Mouse (Mus musculus) forebrain, postnatal 0 days (tissue): ENCODE data around the gene Prex1. TPM values are rescaled to one million over a fixed set of nuclear protein-coding genes. Genes with fewer than 3 reads are reported as not detected.

Experiments used
- ATAC-seq: fragments of 200-750 bp; cut with Nextera tagmentation; 2 replicates; pipeline ENCODE4 v1.8.0; 2017; ENCODE audit warnings: mild to moderate bottlenecking, moderate library complexity
- DNase-seq: peaks from one replicate; pipeline ENCODE4 v3.0.0-alpha.2; 2015
- H3K27ac ChIP-seq: fragments of 300-500 bp; sonication (generic); 2 replicates; pipeline ENCODE4 v1.5.1; 2014; ENCODE audit warnings: low read depth, mild to moderate bottlenecking, antibody characterized with exemption, low read length, moderate library complexity, mixed read lengths
- H3K27me3 ChIP-seq: fragments of 300-500 bp; sonication (generic); 2 replicates; pipeline ENCODE4 v1.6.1; 2014; ENCODE audit warnings: mild to moderate bottlenecking, low read length, mixed read lengths; ENCODE audit not compliant: insufficient read depth
- H3K36me3 ChIP-seq: fragments of 300-500 bp; sonication (generic); 2 replicates; pipeline ENCODE4 v1.6.1; 2014; ENCODE audit warnings: mild to moderate bottlenecking, moderate library complexity; ENCODE audit not compliant: insufficient read depth
- H3K4me1 ChIP-seq: fragments of 300-500 bp; sonication (generic); 2 replicates; pipeline ENCODE4 v1.6.1; 2014; ENCODE audit warnings: antibody characterized with exemption; ENCODE audit not compliant: insufficient read depth
- H3K4me2 ChIP-seq: fragments of 300-500 bp; sonication (generic); 2 replicates; pipeline ENCODE4 v1.6.1; 2014; ENCODE audit warnings: low read depth, mild to moderate bottlenecking, moderate library complexity
- H3K4me3 ChIP-seq: fragments of 300-500 bp; sonication (generic); 2 replicates; pipeline ENCODE4 v1.5.1; 2014; ENCODE audit warnings: low read depth, low read length, mixed read lengths
- H3K9ac ChIP-seq: fragments of 300-500 bp; sonication (generic); 2 replicates; pipeline ENCODE4 v1.6.1; 2014; ENCODE audit warnings: mild to moderate bottlenecking
- H3K9me3 ChIP-seq: fragments of 300-500 bp; sonication (generic); 2 replicates; pipeline ENCODE4 v1.6.1; 2016; ENCODE audit warnings: low read length
- CTCF ChIP-seq: sonication (generic); IDR thresholded peaks from 2 replicates; pipeline ENCODE4 v1.5.1; 2016; ENCODE audit warnings: antibody characterized with exemption, control low read depth, low read depth
- WGBS: fragments of 180-500 bp; shearing (Covaris S2); extraction: QIAGEN DNeasy Blood & Tissue Kit; methylation state at CpG from one replicate; pipeline ENCODE4 v1.1.7; 2014; 5-methylcytosine and 5-hydroxymethylcytosine counted together
- polyA plus RNA-seq: library from polyadenylated mRNA; unstranded; fragments of >200 nt; fragmentation: Nextera tagmentation; extraction: Ambion mirVana; gene quantifications from 2 replicates; pipeline ENCODE4 v1.2.1, GENCODE M21; 2015
- total RNA-seq: library from RNA; depleted of rRNA; stranded (reverse); fragments of >200 nt; gene quantifications from 2 replicates; pipeline ENCODE4 v1.2.3, GENCODE M21; 2014

Prex1 gene
- total and polyA plus RNA-seq, 2 experiments from 2014 or later, result 17.5 to 31.3 TPM

- H3K27me3 ChIP-seq, result no peaks in the 10 kb centered on the region
- no peak overlapping the region for H3K4me3 ChIP-seq
- H3K27ac ChIP-seq, result no peak overlapping the region
- H3K9ac ChIP-seq, result no peak overlapping the region
- no peaks in the 10 kb centered on the region for H3K4me1 ChIP-seq
- no peak for DNase-seq
- ATAC-seq, result no peak; the same call in 1 of the 2 replicates
- H3K36me3 ChIP-seq, result no peaks in the 10 kb centered on the region
- TF ChIP-seq CTCF, result no peak
- H3K9me3 ChIP-seq, result no peaks in the 10 kb centered on the region
- 27% methylated on average over 8 of the region's 8 CpGs for WGBS
- H3K4me2 ChIP-seq, result no peak overlapping the region
Measured at GRCm38 (mm10) chr2:166608509-166608908, 105.1 kb downstream of the Prex1 start.

- no peak for TF ChIP-seq CTCF
- H3K27ac ChIP-seq, result no peak overlapping the region
- 87% methylated on average over 17 of the region's 17 CpGs for WGBS
Measured at GRCm38 (mm10) chr2:166606481-166607245, 107.0 kb downstream of the Prex1 start.

GRCm38 (mm10) chr2:166606053-166606452 lies 107.6 kb downstream of the Prex1 start:
- no peak; the same call in 1 of the 2 replicates for TF ChIP-seq CTCF
- ATAC-seq (no peak), DNase-seq (no peak)
- Histone ChIP-seq H3K27me3 (no peaks in the 10 kb centered on the region), H3K4me1 (no peaks in the 10 kb centered on the region), H3K9ac (no peak overlapping the region), H3K4me2 (no peak overlapping the region), H3K4me3 (no peak overlapping the region), H3K9me3 (no peaks in the 10 kb centered on the region), H3K27ac (no peak overlapping the region), H3K36me3 (peaks cover 4% of the 10 kb centered on the region; the same call in 1 of the 2 replicates)
- WGBS, result 71% methylated on average over 6 of the region's 6 CpGs

More at GRCm38 (mm10) chr2:166606481-166607245, 107.0 kb downstream of the Prex1 start:
- Histone ChIP-seq H3K4me1 (no peaks in the 10 kb centered on the region), H3K4me2 (no peak overlapping the region), H3K4me3 (no peak overlapping the region), H3K9me3 (no peaks in the 10 kb centered on the region), H3K27me3 (no peaks in the 10 kb centered on the region), H3K9ac (no peak overlapping the region), H3K36me3 (no peaks in the 10 kb centered on the region)
- no peak for ATAC-seq
- no peak for DNase-seq

GRCm38 (mm10) chr2:166605164-166605831 lies 108.3 kb downstream of the Prex1 start:
- no peak for ATAC-seq
- DNase-seq, result no peak
- TF ChIP-seq CTCF, result peak; percentile 1; the same call in 1 of the 2 replicates
- peaks cover 7% of the 10 kb centered on the region; the same call in 1 of the 2 replicates for H3K36me3 ChIP-seq
- no peak overlapping the region for H3K27ac ChIP-seq
- WGBS, result 86% methylated on average over 12 of the region's 12 CpGs
- no peaks in the 10 kb centered on the region for H3K4me1 ChIP-seq
- no peaks in the 10 kb centered on the region for H3K27me3 ChIP-seq
- H3K4me3 ChIP-seq, result no peak overlapping the region
- no peak overlapping the region for H3K9ac ChIP-seq
- H3K9me3 ChIP-seq, result no peaks in the 10 kb centered on the region
- no peak overlapping the region for H3K4me2 ChIP-seq

- ATAC-seq (no peak), DNase-seq (no peak)
- peaks cover 9% of the 10 kb centered on the region; the same call in 1 of the 2 replicates for H3K36me3 ChIP-seq
- no peaks in the 10 kb centered on the region for H3K9me3 ChIP-seq
- no peak for TF ChIP-seq CTCF
- no peaks in the 10 kb centered on the region for H3K27me3 ChIP-seq
- no peaks in the 10 kb centered on the region for H3K4me1 ChIP-seq
- H3K4me2 ChIP-seq, result no peak overlapping the region
- no peak overlapping the region for H3K4me3 ChIP-seq
- H3K27ac ChIP-seq, result no peak overlapping the region
- WGBS, result 85% methylated on average over 3 of the region's 3 CpGs
- H3K9ac ChIP-seq, result no peak overlapping the region
Measured at GRCm38 (mm10) chr2:166602948-166603347, 110.7 kb downstream of the Prex1 start.

GRCm38 (mm10) chr2:166601420-166601819 lies 112.2 kb downstream of the Prex1 start:
- Histone ChIP-seq H3K27ac (no peak overlapping the region), H3K27me3 (no peaks in the 10 kb centered on the region), H3K9me3 (no peaks in the 10 kb centered on the region), H3K4me2 (no peak overlapping the region), H3K36me3 (peaks cover 9% of the 10 kb centered on the region; the same call in 1 of the 2 replicates), H3K4me3 (no peak overlapping the region), H3K4me1 (no peaks in the 10 kb centered on the region), H3K9ac (no peak overlapping the region)
- no peak for ATAC-seq
- no peak for DNase-seq
- no peak for TF ChIP-seq CTCF
- WGBS, result 92% methylated on average over 18 of the region's 18 CpGs
